Mouse (Mus musculus): ENCODE results near the gene Glb1l2.

Gene Glb1l2

DNA sequence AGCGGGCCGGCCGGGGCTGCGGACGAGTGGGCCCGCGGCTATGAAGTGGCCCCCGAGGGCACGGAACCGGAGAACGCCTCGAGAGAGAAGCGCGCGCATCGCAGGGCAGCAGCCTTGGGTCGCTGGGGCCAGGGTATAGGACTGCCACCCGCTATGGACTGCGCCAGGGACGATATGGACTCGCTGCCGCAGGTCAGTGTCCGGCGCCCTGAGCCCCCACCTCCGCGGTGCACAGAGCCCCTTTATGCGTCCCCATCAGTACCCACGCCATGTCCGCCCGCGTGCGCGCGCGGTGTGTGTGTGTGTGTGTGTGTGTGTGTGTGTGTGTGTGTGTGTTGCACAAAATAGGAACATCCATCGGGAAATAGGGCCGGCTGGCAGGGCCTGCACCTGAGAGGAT lies 72.3 kb downstream of the Glb1l2 start:
- in situ Hi-C loops (cut with MboI; ENCODE audit: low sequenced_read_pairs): no loop called here

- in situ Hi-C loops (cut with MboI; ENCODE audit: low sequenced_read_pairs): no loop called here
These were observed 72.9 kb downstream of the Glb1l2 start, which contains the start of gene B3gat1 for GRCm38 (mm10) chr9:26733206-26733891. B3gat1 (plus strand) TSS chr9:26733728.

- in situ Hi-C loops (cut with MboI; ENCODE audit: low sequenced_read_pairs): no loop called here
These were observed 77.7 kb downstream of the Glb1l2 start for GRCm38 (mm10) chr9:26728556-26728955.

DNA sequence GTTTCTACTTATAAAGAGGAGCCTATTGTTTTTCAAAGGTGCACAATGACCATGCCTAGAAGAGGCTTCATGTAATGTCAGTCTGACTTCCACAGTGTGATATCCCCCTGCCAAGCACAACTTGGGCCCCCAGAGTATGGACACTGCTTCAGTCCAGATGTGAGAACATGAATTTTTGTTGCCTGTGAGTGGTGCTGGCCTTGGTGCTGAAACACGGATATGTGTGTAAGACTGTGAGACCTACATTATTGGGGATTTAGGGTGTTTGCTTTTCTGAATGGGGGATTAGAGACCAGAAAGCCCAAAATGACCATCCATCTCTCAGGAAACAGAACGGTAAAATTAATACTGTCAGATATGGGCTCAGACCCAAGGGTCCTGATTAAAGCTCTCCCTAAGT lies 78.8 kb downstream of the Glb1l2 start:
- in situ Hi-C loops (cut with MboI; ENCODE audit: low sequenced_read_pairs): no loop called here

- in situ Hi-C loops (cut with MboI; ENCODE audit: low sequenced_read_pairs): no loop called here
These were observed 80.6 kb downstream of the Glb1l2 start for GRCm38 (mm10) chr9:26725709-26726108.

DNA sequence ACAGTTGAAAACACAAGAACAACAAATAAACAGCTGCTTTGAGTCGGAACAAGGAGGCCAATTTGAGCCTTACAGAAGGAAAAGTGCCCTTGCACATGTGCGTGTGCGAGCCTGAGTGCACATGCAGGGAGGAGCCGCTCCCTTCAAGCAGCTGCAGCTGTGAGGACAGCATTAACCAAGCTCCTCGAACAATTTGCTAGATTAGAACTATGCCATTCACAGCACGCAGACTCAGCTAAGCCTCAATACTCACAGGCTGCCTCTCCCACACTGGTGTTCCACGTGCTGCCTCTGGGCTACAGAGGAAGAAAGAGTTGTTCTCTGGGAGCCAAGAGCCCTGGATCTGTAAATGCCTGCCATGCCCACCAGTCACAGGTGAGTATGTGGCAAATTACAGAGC lies 84.5 kb downstream of the Glb1l2 start:
- in situ Hi-C loops (cut with MboI; ENCODE audit: low sequenced_read_pairs): no loop called here

DNA sequence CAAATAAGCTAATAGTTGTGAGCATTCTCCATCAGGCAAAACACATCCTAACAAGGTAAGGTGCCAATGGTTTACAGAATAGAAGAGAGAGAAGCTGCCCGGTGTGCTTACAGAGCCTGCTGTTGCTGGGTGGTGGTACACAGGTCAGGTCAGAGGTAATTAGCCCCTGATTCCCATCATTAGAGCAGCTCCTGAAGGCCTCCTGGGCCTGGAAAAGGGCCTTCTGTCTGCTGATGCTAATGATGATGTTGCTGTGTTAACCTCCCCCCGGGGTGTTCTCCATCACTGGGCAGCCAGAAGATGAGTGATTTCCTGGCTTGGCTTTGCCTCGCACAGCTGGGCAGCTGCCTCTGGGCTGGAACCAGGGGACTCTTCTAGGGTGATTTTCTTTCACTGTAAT lies 87.9 kb downstream of the Glb1l2 start:
- in situ Hi-C loops (cut with MboI; ENCODE audit: low sequenced_read_pairs): no loop called here
